Mouse (Mus musculus): ENCODE measurements around the gene Smoc2.

Gene Smoc2

GRCm38 (mm10) chr17:14414511-14414910, 135.2 kb downstream of the Smoc2 start:
- no peak for DNase-seq (ENCODE audit: low spot score)

- DNase-seq (ENCODE audit: low spot score) = no peak
Measured at GRCm38 (mm10) chr17:14420460-14421046, 141.2 kb downstream of the Smoc2 start.

- no peak for DNase-seq (ENCODE audit: low spot score)
Measured at GRCm38 (mm10) chr17:14426481-14426880, 147.2 kb downstream of the Smoc2 start.

- DNase-seq (ENCODE audit: low spot score) = no peak
Measured at GRCm38 (mm10) chr17:14434717-14435116, 155.4 kb downstream of the Smoc2 start.

GRCm38 (mm10) chr17:14445611-14446010, 166.3 kb downstream of the Smoc2 start:
- no peak for DNase-seq (ENCODE audit: low spot score)

GRCm38 (mm10) chr17:14447275-14447674, 168.0 kb downstream of the Smoc2 start:
- no peak for DNase-seq (ENCODE audit: low spot score)

All from retina, embryonic 14.5 days (tissue).